Mouse (Mus musculus) cerebellum, postnatal 36 days (tissue): ENCODE measurements around the gene Tom1l2.

Experiments
- DNase-seq, 2 experiments: peaks; one replicate each; pipeline ENCODE4 v3.0.0; 2021 to 2022; ENCODE audit warnings: mixed read lengths in 2 of 2

Gene Tom1l2

GRCm38 (mm10) chr11:60260743-60261142 lies 92.0 kb downstream of the Tom1l2 start:
- no peak for DNase-seq

- DNase-seq: no peak
Observed at GRCm38 (mm10) chr11:60257696-60258095, 95.0 kb downstream of the Tom1l2 start.

- no peak for DNase-seq
Observed at GRCm38 (mm10) chr11:60256713-60257112, 96.0 kb downstream of the Tom1l2 start.

- peak; percentile 91 to 93 for DNase-seq
Observed at GRCm38 (mm10) chr11:60256176-60256681, 96.5 kb downstream of the Tom1l2 start.

- no peak for DNase-seq
Observed at GRCm38 (mm10) chr11:60255639-60256038, 97.1 kb downstream of the Tom1l2 start.

GRCm38 (mm10) chr11:60255181-60255580 lies 97.5 kb downstream of the Tom1l2 start:
- no peak for DNase-seq

- DNase-seq: peak; percentile 38
Observed at GRCm38 (mm10) chr11:60254308-60254707, 98.4 kb downstream of the Tom1l2 start.

- DNase-seq: no peak
Observed at GRCm38 (mm10) chr11:60253546-60253945, 99.2 kb downstream of the Tom1l2 start.

- peak; percentile 44 to 70 for DNase-seq
Observed at GRCm38 (mm10) chr11:60250971-60251643, 101.6 kb downstream of the Tom1l2 start.

GRCm38 (mm10) chr11:60249885-60250284 lies 102.8 kb downstream of the Tom1l2 start:
- no peak for DNase-seq

- DNase-seq: no peak
Observed at GRCm38 (mm10) chr11:60248596-60249404, 103.9 kb downstream of the Tom1l2 start.

GRCm38 (mm10) chr11:60247753-60248550 lies 104.8 kb downstream of the Tom1l2 start:
- DNase-seq: peak; percentile 64 to 68

GRCm38 (mm10) chr11:60246077-60246476 lies 106.6 kb downstream of the Tom1l2 start:
- peak in 1 of 2 experiments; percentile 42 for DNase-seq

- DNase-seq: no peak
Observed at GRCm38 (mm10) chr11:60244503-60245143, 108.1 kb downstream of the Tom1l2 start.

GRCm38 (mm10) chr11:60240509-60240908 lies 112.2 kb downstream of the Tom1l2 start:
- no peak for DNase-seq

- no peak for DNase-seq
Observed at GRCm38 (mm10) chr11:60235351-60235750, 117.4 kb downstream of the Tom1l2 start.

GRCm38 (mm10) chr11:60233235-60233634 lies 119.5 kb downstream of the Tom1l2 start:
- DNase-seq: peak; percentile 72 to 79

GRCm38 (mm10) chr11:60232441-60233058 lies 120.2 kb downstream of the Tom1l2 start:
- no peak for DNase-seq

- DNase-seq: no peak
Observed at GRCm38 (mm10) chr11:60231951-60232350, 120.8 kb downstream of the Tom1l2 start.

- peak in 1 of 2 experiments; percentile 37 for DNase-seq
Observed at GRCm38 (mm10) chr11:60231326-60231725, 121.4 kb downstream of the Tom1l2 start.

GRCm38 (mm10) chr11:60230512-60230911 lies 122.2 kb downstream of the Tom1l2 start:
- no peak for DNase-seq

- no peak for DNase-seq
Observed at GRCm38 (mm10) chr11:60229821-60230220, 122.9 kb downstream of the Tom1l2 start.
